Mouse (Mus musculus): ENCODE measurements around the gene Slc5a2. TPM values are rescaled to one million over a fixed set of nuclear protein-coding genes. Genes with fewer than 3 reads are reported as not detected.

The Slc5a2 gene
- total and polyA plus RNA-seq, 3 experiments, result 0.21 TPM; not detected in 2

GRCm38 (mm10) chr7:128240131-128240784 lies 25.2 kb upstream of the Slc5a2 start:
- H3K4me3 ChIP-seq (replicated peaks in 1 of 3; ENCODE audit: low read depth in 2 of 3, low read length in 2 of 3, poor library complexity in 1 of 3), result no peak overlapping the region
- no peaks in the 10 kb centered on the region for H3K27me3 ChIP-seq (replicated peaks)
- H3K27ac ChIP-seq (ENCODE audit: insufficient read depth, low read depth), result no peak overlapping the region
- no peak for DNase-seq (ENCODE audit: extremely low read depth)
- dilution Hi-C loops (cut with MboI; ENCODE audit: extremely low pct_ligation_motif_present, extremely low pct_unique_long_range_greater_than_20kb, low sequenced_read_pairs) (no loop called here), in situ Hi-C loops (cut with MboI; ENCODE audit: low pct_ligation_motif_present, low pct_unique_long_range_greater_than_20kb, low sequenced_read_pairs) (no loop called here)
- H3K4me1 ChIP-seq (ENCODE audit: control insufficient read depth in 1 of 2, insufficient read depth in 2 of 2), result peaks cover 9 to 36% of the 10 kb centered on the region in 2 experiments
- H3K4me2 ChIP-seq (ENCODE audit: insufficient read depth, low read depth, poor library complexity, severe bottlenecking), result no peak overlapping the region
- no peaks in the 10 kb centered on the region for H3K9me3 ChIP-seq (replicated peaks; ENCODE audit: low read length)
- H3K9ac ChIP-seq (ENCODE audit: insufficient read depth, low read depth), result no peak overlapping the region
- H3K79me2 ChIP-seq (replicated peaks; ENCODE audit: control insufficient read depth, extremely low read depth, insufficient read depth, poor library complexity, severe bottlenecking), result no peaks in the 10 kb centered on the region
- TF ChIP-seq ZNF384 (IDR thresholded peaks at IDR 0.05; ENCODE audit: low read depth, low read length) (no peak), PAX5 (IDR thresholded peaks at IDR 0.05; ENCODE audit: low read length) (no peak), MAZ (IDR thresholded peaks at IDR 0.05; ENCODE audit: low read depth, low read length) (no peak), ZC3H11A (IDR thresholded peaks at IDR 0.05; ENCODE audit: low read depth, low read length) (no peak), MAX (IDR thresholded peaks at IDR 0.05; ENCODE audit: low read length) (no peak), TCF12 (IDR thresholded peaks at IDR 0.05; ENCODE audit: low read depth, low read length) (no peak), ZKSCAN1 (IDR thresholded peaks at IDR 0.05; ENCODE audit: borderline replicate concordance, low read depth, low read length) (no peak), MYC (IDR thresholded peaks at IDR 0.05; ENCODE audit: low read depth, low read length) (no peak), E2F4 (IDR thresholded peaks at IDR 0.05; ENCODE audit: insufficient replicate concordance, low read depth, low read length) (no peak), ELF1 (IDR thresholded peaks at IDR 0.05; ENCODE audit: low read depth, low read length) (no peak), IRF4 (IDR thresholded peaks at IDR 0.05; ENCODE audit: low read depth, low read length) (no peak)
- H3K36me3 ChIP-seq (replicated peaks in 1 of 2; ENCODE audit: control insufficient read depth in 1 of 2, insufficient read depth in 1 of 2, low read length in 1 of 2), result peaks cover 51 to 67% of the 10 kb centered on the region in 2 experiments

- in situ Hi-C loops (cut with MboI; ENCODE audit: low pct_ligation_motif_present, low pct_unique_long_range_greater_than_20kb, low sequenced_read_pairs), result no loop called here
- H3K36me3 ChIP-seq (replicated peaks in 1 of 2; ENCODE audit: control insufficient read depth in 1 of 2, insufficient read depth in 1 of 2, low read length in 1 of 2), result peaks cover 51 to 60% of the 10 kb centered on the region in 2 experiments
- H3K9ac ChIP-seq (ENCODE audit: insufficient read depth, low read depth), result no peak overlapping the region
- no peaks in the 10 kb centered on the region for H3K9me3 ChIP-seq (replicated peaks; ENCODE audit: low read length)
- DNase-seq (ENCODE audit: extremely low read depth), result no peak
- H3K27me3 ChIP-seq (replicated peaks), result no peaks in the 10 kb centered on the region
- no peaks in the 10 kb centered on the region for H3K79me2 ChIP-seq (replicated peaks; ENCODE audit: control insufficient read depth, extremely low read depth, insufficient read depth, poor library complexity, severe bottlenecking)
- no peak overlapping the region for H3K4me2 ChIP-seq (ENCODE audit: insufficient read depth, low read depth, poor library complexity, severe bottlenecking)
- no peak overlapping the region for H3K27ac ChIP-seq (ENCODE audit: insufficient read depth, low read depth)
- peaks cover 2 to 19% of the 10 kb centered on the region in 2 experiments; a peak in 3 of 4 replicates for H3K4me1 ChIP-seq (ENCODE audit: control insufficient read depth in 1 of 2, insufficient read depth in 2 of 2)
- H3K4me3 ChIP-seq (replicated peaks in 1 of 3; ENCODE audit: low read depth in 2 of 3, low read length in 2 of 3, poor library complexity in 1 of 3), result no peak overlapping the region
- TF ChIP-seq ZMIZ1 (IDR thresholded peaks at IDR 0.05; ENCODE audit: low read depth, low read length) (no peak), HCFC1 (IDR thresholded peaks at IDR 0.05; ENCODE audit: low read depth, low read length) (no peak), PAX5 (IDR thresholded peaks at IDR 0.05; ENCODE audit: low read length) (no peak), EP300 (IDR thresholded peaks at IDR 0.05; ENCODE audit: low read length) (no peak), UBTF (IDR thresholded peaks at IDR 0.05; ENCODE audit: low read depth, low read length) (no peak), CHD1 (IDR thresholded peaks at IDR 0.05; ENCODE audit: low read depth, low read length) (no peak), POLR2A (IDR thresholded peaks at IDR 0.05; ENCODE audit: low read depth, low read length) (no peak), CHD2 (IDR thresholded peaks at IDR 0.05; ENCODE audit: low read length) (no peak), JUND (conservative IDR thresholded peaks at IDR 0.05; ENCODE audit: low read depth, low read length) (no peak), ZC3H11A (IDR thresholded peaks at IDR 0.05; ENCODE audit: low read depth, low read length) (no peak), MXI1 (IDR thresholded peaks at IDR 0.05; ENCODE audit: low read depth, low read length) (no peak), TCF12 (IDR thresholded peaks at IDR 0.05; ENCODE audit: low read depth, low read length) (no peak), NELFE (IDR thresholded peaks at IDR 0.05; ENCODE audit: low read depth, low read length) (no peak)
- dilution Hi-C loops (cut with MboI; ENCODE audit: extremely low pct_ligation_motif_present, extremely low pct_unique_long_range_greater_than_20kb, low sequenced_read_pairs), result no loop called here
Observed at GRCm38 (mm10) chr7:128242331-128242730, 23.1 kb upstream of the Slc5a2 start.
